Mouse (Mus musculus): Measurements from ENCODE around the gene Akt2.

Akt2 gene

GRCm38 (mm10) chr7:27591266-27592216 is at the start of gene Akt2:
Akt2 (plus strand) TSS chr7:27591552.
- DNase-seq (ENCODE audit: low read depth, low spot score), result peak; percentile 99

- peak; percentile 51 for DNase-seq (ENCODE audit: low read depth, low spot score)
These were observed 49.4 kb upstream of the Akt2 start for GRCm38 (mm10) chr7:27541922-27542321.

- DNase-seq (ENCODE audit: low read depth, low spot score), result peak; percentile 86
These were observed 48.8 kb upstream of the Akt2 start for GRCm38 (mm10) chr7:27542392-27543033.

- no peak for DNase-seq (ENCODE audit: low read depth, low spot score)
These were observed 48.3 kb upstream of the Akt2 start for GRCm38 (mm10) chr7:27543065-27543464.

GRCm38 (mm10) chr7:27543851-27544250 is 47.5 kb upstream of the Akt2 start:
- DNase-seq (ENCODE audit: low read depth, low spot score), result no peak

GRCm38 (mm10) chr7:27544675-27545370 is 46.5 kb upstream of the Akt2 start:
- peak; percentile 94 for DNase-seq (ENCODE audit: low read depth, low spot score)

- no peak for DNase-seq (ENCODE audit: low read depth, low spot score)
These were observed 41.8 kb upstream of the Akt2 start for GRCm38 (mm10) chr7:27549597-27549996.

GRCm38 (mm10) chr7:27552070-27552469 is 39.3 kb upstream of the Akt2 start:
- DNase-seq (ENCODE audit: low read depth, low spot score), result peak; percentile 11

GRCm38 (mm10) chr7:27552931-27553513 is 38.3 kb upstream of the Akt2 start, which contains the start of the genes Pld3 and 2310022A10Rik:
Pld3 (minus strand) TSS chr7:27553218.
2310022A10Rik (plus strand) TSS chr7:27553233.
- peak; percentile 98 for DNase-seq (ENCODE audit: low read depth, low spot score)

GRCm38 (mm10) chr7:27560291-27560887 is 31.0 kb upstream of the Akt2 start:
- DNase-seq (ENCODE audit: low read depth, low spot score), result no peak

- no peak for DNase-seq (ENCODE audit: low read depth, low spot score)
These were observed 30.4 kb upstream of the Akt2 start for GRCm38 (mm10) chr7:27560978-27561377.

GRCm38 (mm10) chr7:27569580-27570224 is 21.6 kb upstream of the Akt2 start:
- no peak for DNase-seq (ENCODE audit: low read depth, low spot score)

- DNase-seq (ENCODE audit: low read depth, low spot score), result no peak
These were observed 19.2 kb upstream of the Akt2 start for GRCm38 (mm10) chr7:27572133-27572532.

- DNase-seq (ENCODE audit: low read depth, low spot score), result no peak
These were observed 17.1 kb upstream of the Akt2 start for GRCm38 (mm10) chr7:27574124-27574880.

- peak; percentile 43 for DNase-seq (ENCODE audit: low read depth, low spot score)
These were observed 14.4 kb upstream of the Akt2 start for GRCm38 (mm10) chr7:27576914-27577313.

GRCm38 (mm10) chr7:27577589-27577988 is 13.8 kb upstream of the Akt2 start:
- no peak for DNase-seq (ENCODE audit: low read depth, low spot score)

- DNase-seq (ENCODE audit: low read depth, low spot score), result no peak
These were observed 12.9 kb upstream of the Akt2 start for GRCm38 (mm10) chr7:27578465-27578864.

GRCm38 (mm10) chr7:27580380-27581174 is 10.8 kb upstream of the Akt2 start:
- no peak for DNase-seq (ENCODE audit: low read depth, low spot score)

GRCm38 (mm10) chr7:27586861-27587260 is 4.5 kb upstream of the Akt2 start:
- no peak for DNase-seq (ENCODE audit: low read depth, low spot score)
